Mouse (Mus musculus) retina, adult 2 months (tissue): ENCODE measurements around the gene Gm2000.
"Not testable (repeated sequence)": the region's sequence is repeated elsewhere in the genome, so short reads cannot be mapped to it uniquely, and the experiment has no call there.

Source experiments
- DNase-seq: peaks from one replicate; pipeline ENCODE4 v3.0.0-alpha.2; 2012; ENCODE audit warnings: low read depth, low spot score

Gm2000 gene

GRCm38 (mm10) chr1:156365740-156366139 is at the start of gene Gm2000:
Gene Gm2000 (plus strand): TSS chr1:156366040.
- DNase-seq: no peak

GRCm38 (mm10) chr1:156323126-156323525 is 42.7 kb upstream of the Gm2000 start:
- DNase-seq: no peak

- DNase-seq: no peak
Observed at GRCm38 (mm10) chr1:156340847-156341246, 25.0 kb upstream of the Gm2000 start.

- no peak for DNase-seq
Observed at GRCm38 (mm10) chr1:156344433-156344832, 21.4 kb upstream of the Gm2000 start.

GRCm38 (mm10) chr1:156345633-156346032 is 20.2 kb upstream of the Gm2000 start:
- no peak for DNase-seq

GRCm38 (mm10) chr1:156349031-156349430 is 16.8 kb upstream of the Gm2000 start:
- DNase-seq: no peak

- DNase-seq: no peak
Observed at GRCm38 (mm10) chr1:156350441-156350840, 15.4 kb upstream of the Gm2000 start.

GRCm38 (mm10) chr1:156352466-156352865 is 13.4 kb upstream of the Gm2000 start:
- no peak for DNase-seq

GRCm38 (mm10) chr1:156381217-156381616 is 15.4 kb downstream of the Gm2000 start:
- DNase-seq: no peak

GRCm38 (mm10) chr1:156386232-156386631 is 20.4 kb downstream of the Gm2000 start:
- no peak for DNase-seq

- DNase-seq: no peak
Observed at GRCm38 (mm10) chr1:156386880-156387279, 21.0 kb downstream of the Gm2000 start.

- DNase-seq: no peak
Observed at GRCm38 (mm10) chr1:156393148-156393547, 27.3 kb downstream of the Gm2000 start.

GRCm38 (mm10) chr1:156400159-156400558 is 34.3 kb downstream of the Gm2000 start:
- not testable (repeated sequence) for DNase-seq

GRCm38 (mm10) chr1:156402491-156402890 is 36.7 kb downstream of the Gm2000 start:
- no peak for DNase-seq

- DNase-seq: no peak
Observed at GRCm38 (mm10) chr1:156403251-156403650, 37.4 kb downstream of the Gm2000 start.

GRCm38 (mm10) chr1:156408004-156408403 is 42.2 kb downstream of the Gm2000 start:
- no peak for DNase-seq

- no peak for DNase-seq
Observed at GRCm38 (mm10) chr1:156408521-156408920, 42.7 kb downstream of the Gm2000 start.
